Mouse (Mus musculus): Measurements from ENCODE around the gene 9430038I01Rik.
"Not testable (repeated sequence)": the region's sequence is repeated elsewhere in the genome, so short reads cannot be mapped to it uniquely, and the experiment has no call there.

Gene 9430038I01Rik

DNA sequence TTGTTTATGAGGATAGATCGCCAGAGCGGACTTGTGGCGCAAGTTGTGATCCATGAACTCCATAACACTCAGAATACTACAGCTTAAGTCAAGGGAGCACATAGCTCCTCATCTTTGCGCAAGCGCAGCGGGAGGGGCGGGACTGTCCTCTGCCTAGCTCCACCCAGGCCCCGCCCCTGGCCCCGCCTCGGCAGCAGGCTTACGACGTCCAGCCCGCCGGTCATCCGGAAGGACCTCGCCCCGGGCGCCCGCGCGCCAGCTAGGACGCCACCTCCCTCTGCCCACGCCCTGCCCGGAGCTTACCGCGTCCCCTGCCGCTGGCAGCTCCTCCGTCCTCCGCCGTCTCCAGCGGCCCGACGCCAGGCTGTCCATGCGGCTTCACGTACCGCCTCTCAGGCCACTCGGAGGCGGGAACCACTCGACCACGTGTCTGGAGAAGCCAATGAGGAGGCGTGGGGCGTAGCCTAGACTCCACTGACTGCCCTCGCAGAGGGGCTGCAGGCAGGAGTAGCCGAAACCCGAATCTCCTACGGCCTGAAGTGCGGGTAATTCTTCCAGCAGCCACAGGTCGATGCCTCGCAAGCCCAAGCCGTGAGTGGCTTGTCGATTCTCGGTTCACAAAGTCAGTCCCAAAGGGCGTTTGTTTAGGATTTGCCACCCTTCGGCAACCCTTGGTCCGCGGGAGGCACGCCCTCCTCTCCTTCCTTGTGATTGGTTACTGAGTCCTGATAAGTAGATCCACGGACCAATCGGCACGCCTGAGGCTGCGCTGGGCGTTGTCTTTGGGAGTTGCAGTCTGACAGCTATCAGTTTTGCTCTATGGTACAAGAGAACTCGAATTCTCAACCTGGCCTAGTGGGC is at the start of gene 9430038I01Rik:
TSS of gene 9430038I01Rik (minus strand) at position 426 of the 861 bp plus-strand sequence.
- DNase-seq (ENCODE audit: low spot score in 2 of 2) = peak; percentile 92 to 94

DNA sequence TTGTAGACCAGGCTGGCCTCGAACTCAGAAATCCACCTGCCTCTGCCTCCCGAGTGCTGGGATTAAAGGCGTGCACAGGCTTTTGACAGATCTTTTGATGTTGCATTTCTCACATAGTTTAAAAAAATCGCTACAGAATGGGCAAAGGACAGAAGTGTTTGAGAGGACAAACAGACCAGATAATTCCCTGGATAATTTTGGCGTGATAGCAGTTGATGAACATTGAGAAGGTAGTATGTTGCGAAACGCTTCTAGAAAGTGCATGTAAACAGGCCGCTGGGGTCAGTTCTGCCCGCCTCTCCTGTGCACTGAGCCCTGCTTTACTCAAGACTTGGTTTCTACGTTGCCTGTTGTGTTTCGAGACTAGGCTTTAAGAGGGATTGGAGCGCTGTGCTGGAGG is 34.8 kb upstream of the 9430038I01Rik start:
- no peak for DNase-seq (ENCODE audit: low spot score in 2 of 2)

DNA sequence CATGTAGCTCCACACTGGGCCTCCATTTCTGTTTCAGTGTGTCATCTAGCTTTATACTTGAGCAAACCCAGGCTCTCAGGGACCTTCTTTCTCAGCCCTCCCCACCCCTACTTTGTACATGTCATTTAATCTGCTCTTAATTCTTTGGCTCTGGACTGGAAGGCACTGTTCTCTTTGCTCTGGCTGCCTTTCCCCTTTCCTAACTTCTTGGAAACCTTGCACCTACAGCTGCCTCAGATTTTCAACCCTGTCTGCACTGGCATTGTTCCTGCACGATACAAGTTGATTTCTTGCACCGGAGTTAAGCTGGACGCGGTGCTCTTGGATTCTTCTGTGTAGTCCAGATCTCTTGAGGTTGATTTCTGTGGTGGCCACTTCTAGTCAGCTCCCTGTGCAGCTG is 32.4 kb upstream of the 9430038I01Rik start:
- DNase-seq (ENCODE audit: low spot score in 2 of 2) = no peak

DNA sequence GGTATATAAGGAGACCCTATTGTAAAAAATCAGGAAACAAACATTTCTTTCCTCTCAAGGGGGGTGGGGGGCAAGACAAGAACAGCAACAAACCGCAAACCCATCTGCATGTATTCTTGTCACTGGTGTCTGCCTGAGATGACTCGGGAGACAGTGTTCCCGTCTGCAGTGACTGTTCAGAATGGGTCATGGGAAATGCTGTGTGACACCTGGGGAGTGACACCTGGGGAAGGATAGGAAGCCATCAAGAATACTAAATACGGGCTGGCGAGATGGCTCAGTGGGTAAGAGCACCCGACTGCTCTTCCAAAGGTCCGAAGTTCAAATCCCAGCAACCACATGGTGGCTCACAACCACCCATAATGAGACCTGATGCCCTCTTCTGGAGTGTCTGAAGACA is 28.4 kb upstream of the 9430038I01Rik start:
- DNase-seq (ENCODE audit: low spot score in 2 of 2) = not testable (repeated sequence)

DNA sequence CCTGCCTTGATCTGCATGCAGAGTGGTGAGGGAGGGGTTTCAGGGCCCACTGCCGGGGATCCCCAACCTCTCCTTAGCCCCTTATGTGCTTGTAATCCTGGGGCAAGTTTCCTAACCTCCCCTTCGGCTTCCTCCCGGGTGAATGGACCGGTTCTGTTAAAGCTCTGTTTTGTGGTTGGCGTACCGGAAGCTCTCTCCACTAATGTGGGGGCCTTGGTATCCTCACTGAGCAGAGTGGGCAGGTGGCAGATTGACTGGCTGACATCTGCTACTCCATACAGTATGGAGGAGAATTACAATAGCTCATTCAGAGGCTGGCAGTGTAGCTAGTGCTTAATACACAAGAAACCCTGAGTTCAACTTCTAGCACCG is 27.6 kb upstream of the 9430038I01Rik start:
- peak; percentile 2 to 7 for DNase-seq (ENCODE audit: low spot score in 2 of 2)

DNA sequence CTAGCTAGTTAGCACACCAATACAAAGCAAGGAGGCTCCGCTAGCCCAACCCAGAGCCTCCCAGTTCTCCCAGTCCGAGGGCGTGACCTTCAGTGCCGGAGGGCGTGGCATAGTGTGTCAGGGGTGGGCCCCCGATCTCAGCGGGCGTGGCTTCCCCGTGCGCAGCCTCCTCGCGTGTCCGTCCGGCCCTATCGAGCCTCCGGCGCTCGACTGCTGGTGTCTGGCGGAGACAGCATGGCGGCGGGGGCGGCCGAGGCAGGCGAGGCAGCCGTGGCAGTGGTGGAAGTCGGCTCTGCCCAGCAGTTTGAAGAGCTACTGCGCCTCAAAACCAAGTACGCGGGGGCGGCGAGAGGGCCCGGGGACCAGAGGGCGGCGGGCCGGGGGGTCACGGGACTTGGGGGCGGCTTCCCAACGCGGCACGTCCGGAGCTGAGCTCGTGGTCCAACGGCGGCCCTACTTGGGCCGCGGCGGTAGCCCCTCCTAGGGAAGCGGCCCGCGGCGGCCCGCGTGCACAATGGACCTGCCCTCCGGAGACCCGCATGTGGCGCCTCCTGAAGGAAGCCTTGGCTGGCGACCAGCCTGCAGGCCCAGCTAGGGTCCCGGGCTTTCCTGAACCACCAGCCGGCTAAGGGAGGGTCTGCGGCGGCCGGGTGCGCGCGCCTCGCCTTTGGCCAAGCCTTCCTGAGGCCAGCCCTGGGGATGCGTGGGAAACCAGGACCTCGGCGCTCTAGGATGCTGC is 27.0 kb upstream of the 9430038I01Rik start, which contains the start of gene Glrx3:
TSS of gene Glrx3 (plus strand) at position 175 of the 739 bp plus-strand sequence.
- DNase-seq (ENCODE audit: low spot score in 2 of 2) = peak; percentile 93 to 94

DNA sequence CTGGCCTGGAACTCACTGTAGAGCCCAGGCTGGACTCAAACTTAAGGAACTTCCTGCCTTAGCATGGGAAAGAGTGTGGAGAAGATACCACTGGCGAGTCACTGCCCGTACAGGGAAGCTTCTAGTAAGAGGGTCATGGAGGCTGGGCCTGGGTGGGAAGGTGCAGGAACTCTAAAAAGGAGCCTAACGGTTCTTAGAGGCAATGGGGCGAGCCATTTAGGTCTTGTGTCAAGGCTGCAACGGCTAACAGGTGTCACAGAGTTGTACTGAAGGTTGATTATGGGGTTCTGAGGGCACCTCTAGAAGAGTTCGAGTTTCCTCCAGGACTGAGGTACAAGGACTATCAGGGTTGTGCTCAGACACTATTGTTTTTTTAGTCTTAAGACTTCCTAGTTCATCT is 26.3 kb upstream of the 9430038I01Rik start:
- DNase-seq (ENCODE audit: low spot score in 2 of 2) = no peak

DNA sequence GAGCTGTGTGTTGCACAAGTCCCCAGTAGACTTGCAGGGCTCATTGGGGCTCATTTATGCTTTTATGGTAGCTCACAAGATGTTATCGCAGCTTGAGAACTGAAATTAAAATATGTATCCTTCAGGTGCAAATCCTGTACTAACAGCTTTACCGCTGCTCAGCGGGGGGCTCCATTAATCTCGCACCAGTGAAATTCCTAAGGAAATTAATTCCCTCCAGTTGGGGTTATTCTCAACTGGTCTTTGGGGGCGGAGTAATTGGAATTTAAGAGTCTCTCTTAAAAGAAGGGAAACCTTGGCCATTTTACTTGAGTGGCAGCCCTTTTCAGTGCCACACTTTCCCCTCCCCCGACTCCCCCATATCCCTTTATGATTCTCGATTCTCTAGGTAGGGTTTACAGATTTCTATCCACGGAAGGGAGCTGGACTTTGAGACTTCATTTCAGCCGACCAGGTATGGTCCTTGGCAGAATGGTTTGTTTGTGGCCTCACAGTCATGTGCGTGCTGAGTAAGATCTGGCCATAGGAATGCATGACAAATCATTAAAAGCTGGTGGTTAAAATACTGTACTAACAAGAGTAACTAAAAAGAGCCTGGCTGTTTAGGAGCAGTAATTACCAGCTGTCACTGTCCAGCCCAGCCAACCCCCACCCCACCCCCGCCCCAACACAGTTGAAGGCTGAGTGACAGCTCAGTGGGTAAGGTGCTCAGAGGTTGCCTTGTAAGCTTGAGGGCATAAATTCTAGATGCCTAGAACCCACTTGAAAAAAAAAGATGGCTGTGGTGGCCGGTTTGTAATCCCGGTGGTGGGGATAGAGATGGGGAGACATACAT is 21.4 kb upstream of the 9430038I01Rik start:
- DNase-seq (ENCODE audit: low spot score in 2 of 2) = no peak

DNA sequence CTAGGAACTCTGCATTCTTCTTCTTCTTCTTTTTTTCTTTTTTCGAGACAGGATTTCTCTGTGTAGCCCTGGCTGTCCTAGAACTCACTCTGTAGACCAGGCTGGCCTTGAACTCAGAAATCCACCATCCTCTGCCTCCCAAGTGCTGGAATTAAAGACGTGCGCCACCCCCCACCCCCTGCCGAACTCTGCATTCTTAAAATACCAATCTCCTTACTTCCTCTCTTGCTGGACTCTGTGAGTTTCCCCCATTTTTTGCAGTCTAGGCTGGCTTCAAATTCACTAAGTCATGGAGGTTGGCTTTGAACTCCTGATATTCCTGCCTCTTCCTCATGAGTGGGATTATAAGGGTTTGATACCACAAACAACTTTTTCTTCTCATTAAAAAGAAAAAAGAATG is 16.1 kb upstream of the 9430038I01Rik start:
- no peak for DNase-seq (ENCODE audit: low spot score in 2 of 2)

DNA sequence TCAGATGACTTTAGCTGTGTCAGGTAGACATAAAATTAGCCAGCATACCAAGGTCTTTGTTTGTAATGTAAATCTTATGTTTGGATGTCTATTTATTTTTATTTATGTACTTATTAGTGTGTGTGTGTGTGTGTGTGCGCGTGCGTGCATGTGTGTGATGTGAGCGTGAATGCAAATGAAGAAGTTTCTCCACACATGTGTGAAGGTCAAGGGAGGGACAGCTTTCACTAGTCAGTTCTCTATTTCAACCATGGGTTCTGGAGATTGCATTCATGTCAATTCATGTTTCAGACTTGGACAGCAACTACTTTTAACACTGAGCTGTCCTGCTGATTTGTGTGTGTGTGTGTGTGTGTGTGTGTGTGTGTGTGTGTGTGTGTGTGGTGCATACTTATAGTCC is 10.7 kb upstream of the 9430038I01Rik start:
- no peak for DNase-seq (ENCODE audit: low spot score in 2 of 2)

DNA sequence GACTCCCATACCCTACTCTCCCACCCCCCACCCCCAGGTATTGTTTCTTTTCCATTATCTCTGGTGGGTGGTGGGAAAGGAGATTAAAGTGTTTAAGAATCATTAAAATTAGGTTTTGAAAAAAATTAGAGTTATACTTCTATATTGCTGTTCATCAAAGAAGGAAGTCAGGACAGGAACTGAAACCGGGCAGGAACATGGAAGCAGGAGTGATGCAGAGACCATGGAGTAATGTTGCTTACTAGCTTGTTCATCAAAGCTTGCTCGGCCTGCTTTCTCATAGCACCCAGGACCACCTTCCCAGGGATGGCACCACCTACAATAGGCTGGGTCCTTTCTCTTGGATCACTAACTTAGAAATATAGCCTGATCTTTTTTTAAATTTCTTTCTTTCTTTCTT is 10.0 kb upstream of the 9430038I01Rik start:
- DNase-seq (ENCODE audit: low spot score in 2 of 2) = no peak

DNA sequence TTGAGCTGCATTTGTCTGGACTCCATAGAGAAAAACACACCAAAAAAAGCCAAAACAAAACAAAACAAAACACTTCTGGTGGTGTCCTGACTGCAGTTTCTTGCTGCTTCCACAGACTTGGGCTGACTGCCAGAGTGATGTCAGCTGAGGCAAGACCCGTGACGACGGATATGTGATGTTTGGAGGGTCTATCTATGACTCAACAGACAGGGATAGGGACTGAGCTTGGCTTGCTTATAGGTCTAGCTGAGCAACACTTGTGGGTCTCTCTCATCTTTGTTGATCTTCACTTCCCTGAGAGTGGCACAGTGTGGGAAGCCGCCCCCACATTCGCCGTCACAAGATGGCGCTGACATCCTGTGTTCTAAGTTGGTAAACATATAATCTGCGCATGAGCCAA is 4.1 kb upstream of the 9430038I01Rik start:
- DNase-seq (ENCODE audit: low spot score in 2 of 2) = no peak

DNA sequence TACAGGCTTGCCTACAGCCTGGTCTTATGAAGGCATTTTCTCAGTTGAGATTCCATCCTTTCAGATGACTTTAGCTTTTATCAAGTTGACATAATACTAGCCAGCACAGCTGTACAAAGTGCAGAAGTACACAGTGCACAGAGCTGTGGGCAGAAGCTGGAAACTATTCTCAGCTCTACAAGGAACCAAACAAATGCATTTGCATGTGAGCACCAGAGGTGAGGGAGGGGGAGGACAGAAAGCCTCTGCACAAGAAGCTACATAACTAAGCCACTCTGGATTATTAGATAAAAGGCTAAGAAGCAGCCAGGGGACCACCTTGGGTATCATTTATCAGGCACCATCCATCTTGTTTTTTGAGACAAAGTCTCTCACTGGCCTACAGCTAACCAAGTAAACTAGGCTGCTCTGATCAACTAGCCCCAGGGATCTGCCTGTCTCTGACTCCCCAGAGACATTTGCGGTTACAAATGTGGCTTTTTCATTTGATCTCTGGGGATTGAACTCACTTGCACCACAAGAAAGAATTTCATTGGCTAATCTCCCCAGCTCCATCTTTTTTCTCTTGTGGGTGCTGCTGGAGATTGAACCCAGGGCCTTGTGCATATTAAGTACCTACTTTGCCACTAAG is 3.0 kb downstream of the 9430038I01Rik start:
- peak; percentile 66 to 72 for DNase-seq (ENCODE audit: low spot score in 2 of 2)

DNA sequence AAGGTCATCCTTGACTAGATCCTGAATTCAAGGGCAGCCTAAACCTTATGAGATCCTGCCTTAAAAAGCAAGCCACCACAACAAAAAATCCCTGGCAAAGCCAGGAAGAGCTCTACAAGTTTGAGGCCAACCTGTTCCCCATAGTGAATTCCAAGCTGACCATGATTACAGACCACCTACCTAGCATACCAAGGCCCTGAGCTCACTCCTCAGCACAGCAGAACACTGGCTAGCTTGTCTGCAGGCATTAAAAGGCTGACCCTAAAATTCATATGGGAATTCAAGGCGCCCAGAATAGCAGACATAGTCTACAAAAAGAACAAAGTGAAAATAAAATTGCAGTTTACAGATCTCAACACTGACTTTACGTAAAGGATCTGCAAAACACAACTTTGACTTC is 6.4 kb downstream of the 9430038I01Rik start:
- no peak for DNase-seq (ENCODE audit: low spot score in 2 of 2)

DNA sequence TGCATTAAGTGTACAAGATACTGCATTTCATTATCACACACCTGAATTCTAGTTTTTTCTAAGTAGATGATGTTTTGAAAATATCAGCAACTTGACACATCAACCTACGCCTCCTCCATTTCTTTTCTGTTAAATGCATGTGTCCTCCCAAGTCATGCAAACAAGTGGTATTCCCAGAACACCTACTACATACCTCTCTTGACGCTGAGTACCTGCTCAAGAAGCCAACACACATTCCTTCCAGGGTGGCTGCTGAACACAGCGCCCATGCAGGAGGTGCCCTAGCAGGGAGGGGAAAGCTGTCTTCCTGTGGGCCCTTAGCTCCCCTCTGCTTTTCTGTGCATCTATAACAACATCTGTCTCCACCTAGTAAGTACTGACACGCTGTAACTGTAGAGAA is 11.6 kb downstream of the 9430038I01Rik start:
- no peak for DNase-seq (ENCODE audit: low spot score in 2 of 2)

DNA sequence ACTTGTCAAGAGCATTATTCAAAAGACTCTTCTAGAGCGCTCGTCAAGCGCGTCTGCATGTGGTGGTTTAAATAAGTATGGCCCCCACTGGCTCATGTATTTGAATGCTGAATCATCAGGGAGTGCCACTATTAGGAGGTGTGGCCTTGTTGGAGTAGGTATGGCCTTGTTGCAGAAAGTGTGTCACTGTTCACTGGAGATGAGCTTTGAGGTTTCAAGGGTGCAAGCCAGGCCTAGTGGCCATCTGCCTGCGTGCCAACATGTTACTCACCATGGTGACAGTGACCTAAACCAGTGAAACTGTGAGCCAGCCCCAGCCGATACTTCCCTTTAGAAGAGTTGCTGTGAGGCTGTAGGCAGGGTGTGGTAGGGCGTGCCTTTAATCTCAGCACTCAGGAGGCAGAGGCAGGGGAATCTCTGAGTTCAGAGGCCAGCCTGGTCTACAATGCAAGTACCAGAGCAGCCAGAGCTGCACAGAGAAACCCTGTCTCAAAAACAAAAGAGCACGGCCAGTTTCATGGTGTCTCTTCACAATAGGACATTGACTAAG is 13.1 kb downstream of the 9430038I01Rik start:
- no peak for DNase-seq (ENCODE audit: low spot score in 2 of 2)

DNA sequence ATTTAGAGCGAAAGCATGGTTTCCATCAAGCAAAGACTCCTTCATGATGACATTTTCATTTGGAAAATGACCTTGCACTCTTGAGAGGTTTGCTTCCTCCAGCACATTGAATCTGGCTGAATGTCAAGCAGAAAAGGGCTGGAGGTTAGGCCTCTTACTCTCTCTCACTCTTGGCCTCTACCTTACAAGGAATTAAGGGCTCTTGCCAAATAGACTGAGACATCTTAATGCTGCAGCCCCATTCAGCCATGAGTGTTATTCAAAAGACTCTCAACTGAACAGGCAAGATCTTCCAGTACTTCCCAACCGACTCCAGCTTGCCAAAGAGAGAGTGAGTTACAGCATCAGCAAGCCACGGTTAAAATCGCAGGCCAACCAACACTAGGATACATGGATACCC is 15.1 kb downstream of the 9430038I01Rik start:
- no peak for DNase-seq (ENCODE audit: low spot score in 2 of 2)

DNA sequence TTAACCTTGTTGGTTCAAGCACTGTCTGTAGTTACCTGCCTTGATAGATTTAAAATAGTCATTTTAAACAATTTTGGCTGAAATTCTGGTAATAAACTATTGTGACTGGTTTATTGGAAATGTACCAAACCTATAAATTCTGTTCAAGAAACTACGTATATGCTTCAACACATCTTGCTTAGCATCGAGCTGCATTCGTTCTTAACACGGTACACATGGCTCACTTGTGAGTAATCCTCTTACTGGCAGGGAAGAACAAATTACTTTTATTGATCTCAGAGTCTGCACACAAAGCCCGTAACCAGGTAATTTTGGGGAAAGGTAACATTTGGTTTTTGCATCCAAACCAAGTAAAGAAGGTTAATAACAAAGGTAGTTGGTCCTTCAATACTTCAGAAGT is 22.7 kb downstream of the 9430038I01Rik start:
- no peak for DNase-seq (ENCODE audit: low spot score in 2 of 2)

DNA sequence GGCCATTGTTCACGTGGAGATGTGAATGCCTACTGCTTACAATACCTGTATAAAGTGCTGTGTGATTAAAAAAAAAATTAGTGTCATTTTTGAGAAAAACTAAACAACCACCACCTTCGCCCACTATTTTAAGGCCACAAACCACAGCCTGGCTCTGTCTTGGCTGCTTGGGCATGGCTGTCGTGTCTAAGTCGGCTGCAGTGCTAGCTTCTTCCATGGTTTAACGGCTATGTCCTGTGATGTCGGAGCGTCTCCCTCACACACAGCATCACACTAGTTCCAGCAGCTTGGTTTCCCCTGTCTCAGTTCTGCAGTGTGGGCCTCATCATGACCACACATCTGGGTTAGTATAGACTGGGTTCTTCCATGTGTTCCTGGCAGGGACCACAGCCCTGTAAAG is 35.6 kb downstream of the 9430038I01Rik start:
- DNase-seq (ENCODE audit: low spot score in 2 of 2) = no peak

DNA sequence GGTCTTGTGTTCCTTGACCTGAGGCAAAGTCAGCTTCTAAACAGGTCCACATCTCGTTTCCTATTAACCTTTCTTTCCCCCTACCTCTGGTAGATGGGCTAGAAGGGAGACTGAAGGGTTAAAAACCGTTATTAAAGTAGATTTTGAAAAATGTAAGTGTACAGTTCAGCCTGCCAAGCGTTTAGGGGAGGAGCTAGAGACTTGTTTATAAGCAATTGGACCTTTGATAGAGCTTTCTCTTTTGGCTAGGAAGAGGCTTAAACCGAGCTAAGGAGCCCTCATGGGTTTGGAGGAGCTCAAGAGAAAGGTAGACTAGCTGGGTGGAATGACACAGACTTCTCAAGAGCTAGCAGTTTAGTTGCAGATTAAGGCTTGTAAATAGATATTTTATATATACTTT is 38.8 kb downstream of the 9430038I01Rik start:
- no peak for DNase-seq (ENCODE audit: low spot score in 2 of 2)

DNA sequence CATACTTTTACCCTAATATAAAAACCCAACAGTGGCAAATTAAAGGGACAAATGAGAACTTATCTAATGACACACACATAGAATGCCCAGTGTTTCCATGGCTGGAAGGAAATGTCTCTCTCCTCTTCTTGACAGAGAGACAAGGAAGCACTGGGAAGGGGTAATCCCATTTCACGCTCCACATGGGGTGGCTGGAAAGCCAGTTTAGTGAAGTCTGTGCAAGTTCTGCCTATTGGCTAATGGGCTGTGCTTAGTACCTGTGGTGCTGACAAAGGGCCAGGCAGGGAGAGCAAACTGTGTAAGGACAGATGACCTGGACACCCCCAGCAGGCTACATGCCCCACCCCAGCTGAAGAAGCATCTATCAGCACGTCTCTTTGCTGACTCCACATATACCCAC is 40.4 kb downstream of the 9430038I01Rik start:
- DNase-seq (ENCODE audit: low spot score in 2 of 2) = no peak

Data from spleen, postnatal 36 days (tissue).